Mouse (Mus musculus) MEL (cell line): ENCODE data around the gene Faf1. TPM values are rescaled to one million over a fixed set of nuclear protein-coding genes. Genes with fewer than 3 reads are reported as not detected.
A peak's percentile ranks its signal among the peaks of the same experiment; 100 is the strongest.

ENCODE experiments used
- DNase-seq: peaks from one replicate; pipeline ENCODE4 v3.0.0; 2011; ENCODE audit warnings: low read depth, low spot score
- H3K27ac ChIP-seq: 2 replicates; pipeline ENCODE4 v1.5.1; 2012; ENCODE audit warnings: low read depth, mild to moderate bottlenecking, control low read depth, low read length, moderate library complexity; ENCODE audit not compliant: control insufficient read depth
- H3K27me3 ChIP-seq, 2 experiments: fragments of 150-350 bp in 1 of 2; sonication (generic) in 1 of 2; 2 replicates each; pipeline ENCODE4 v1.6.1; 2012; ENCODE audit warnings: low read length in 2 of 2, mild to moderate bottlenecking in 2 of 2, improper control_type of control experiment in 1 of 2, moderate library complexity in 1 of 2; ENCODE audit not compliant: insufficient read depth in 2 of 2, control insufficient read depth in 1 of 2
- H3K36me3 ChIP-seq, 2 experiments: 2 replicates each; pipeline ENCODE4 v1.6.1; 2012 to 2014; ENCODE audit warnings: low read length in 2 of 2, improper control_type of control experiment in 1 of 2, inconsistent platforms in 1 of 2, mild to moderate bottlenecking in 1 of 2; ENCODE audit not compliant: insufficient read depth in 2 of 2, control insufficient read depth in 1 of 2
- H3K4me1 ChIP-seq, 2 experiments: fragments of 150-350 bp in 1 of 2; sonication (generic) in 1 of 2; 2 replicates each; pipeline ENCODE4 v1.6.1; 2012; ENCODE audit warnings: low read length in 2 of 2, improper control_type of control experiment in 1 of 2, mild to moderate bottlenecking in 1 of 2; ENCODE audit not compliant: insufficient read depth in 2 of 2, control insufficient read depth in 1 of 2
- H3K4me3 ChIP-seq, 2 experiments: fragments of 150-350 bp in 1 of 2; sonication (generic) in 1 of 2; 2 replicates each; pipeline ENCODE4 v1.5.1; 2012; ENCODE audit warnings: low read depth in 2 of 2, low read length in 2 of 2, mild to moderate bottlenecking in 2 of 2, moderate library complexity in 2 of 2, control low read depth in 1 of 2, improper control_type of control experiment in 1 of 2; ENCODE audit not compliant: control insufficient read depth in 1 of 2, insufficient read depth in 1 of 2
- H3K79me2 ChIP-seq: 2 replicates; pipeline ENCODE4 v1.6.1; 2012; ENCODE audit warnings: mild to moderate bottlenecking, low read length, moderate library complexity; ENCODE audit not compliant: control insufficient read depth, poor library complexity, insufficient read depth
- H3K9ac ChIP-seq: 2 replicates; pipeline ENCODE4 v1.6.1; 2012; ENCODE audit warnings: low read depth, mild to moderate bottlenecking, control low read depth, low read length, moderate library complexity; ENCODE audit not compliant: control insufficient read depth, poor library complexity, severe bottlenecking
- H3K9me3 ChIP-seq: fragments of 150-350 bp; sonication (generic); replicated peaks from 2 replicates; pipeline ENCODE4 v1.6.1; 2012; ENCODE audit warnings: mild to moderate bottlenecking, low read length, improper control_type of control experiment, moderate library complexity; ENCODE audit not compliant: insufficient read depth
- BHLHE40 ChIP-seq: IDR thresholded peaks from 2 replicates; pipeline ENCODE4 v1.6.1; 2012; ENCODE audit warnings: low read depth, mild to moderate bottlenecking, inconsistent platforms, low read length, improper control_type of control experiment, borderline replicate concordance
- CHD1 ChIP-seq: IDR thresholded peaks from 2 replicates; pipeline ENCODE4 v1.6.1; 2012; ENCODE audit warnings: low read depth, mild to moderate bottlenecking, inconsistent platforms, low read length, improper control_type of control experiment
- ETS1 ChIP-seq: IDR thresholded peaks from 2 replicates; pipeline ENCODE4 v1.6.1; 2012; ENCODE audit warnings: low read depth, mild to moderate bottlenecking, inconsistent platforms, low read length, improper control_type of control experiment, moderate library complexity
- GABPA ChIP-seq: IDR thresholded peaks from 2 replicates; pipeline ENCODE4 v1.6.1; 2012; ENCODE audit warnings: low read depth, mild to moderate bottlenecking, inconsistent platforms, low read length, improper control_type of control experiment, moderate library complexity
- KAT2A ChIP-seq: conservative IDR thresholded peaks from 2 replicates; pipeline ENCODE4 v1.6.1; 2012; ENCODE audit warnings: low read depth, low read length, improper control_type of control experiment, inconsistent platforms
- MAZ ChIP-seq: IDR thresholded peaks from 2 replicates; pipeline ENCODE4 v1.6.1; 2012; ENCODE audit warnings: low read depth, mild to moderate bottlenecking, inconsistent platforms, low read length, improper control_type of control experiment
- MEF2A ChIP-seq: IDR thresholded peaks from 2 replicates; pipeline ENCODE4 v1.6.1; 2014; ENCODE audit warnings: low read depth, mild to moderate bottlenecking, inconsistent platforms, low read length, improper control_type of control experiment; ENCODE audit not compliant: poor library complexity, insufficient replicate concordance, severe bottlenecking; ENCODE audit errors: extremely low read depth
- MXI1 ChIP-seq: IDR thresholded peaks from 2 replicates; pipeline ENCODE4 v1.6.1; 2011; ENCODE audit warnings: mild to moderate bottlenecking, low read depth, low read length, improper control_type of control experiment
- MYB ChIP-seq: IDR thresholded peaks from 2 replicates; pipeline ENCODE4 v1.6.1; 2011; ENCODE audit warnings: mild to moderate bottlenecking, low read depth, low read length, improper control_type of control experiment
- NELFE ChIP-seq: IDR thresholded peaks from 2 replicates; pipeline ENCODE4 v1.6.1; 2011; ENCODE audit warnings: low read depth, low read length, improper control_type of control experiment
- POLR2AphosphoS5 ChIP-seq: IDR thresholded peaks from 2 replicates; pipeline ENCODE4 v1.6.1; 2012; ENCODE audit warnings: low read depth, borderline replicate concordance, mild to moderate bottlenecking, inconsistent platforms, low read length, moderate library complexity, mixed read lengths
- RAD21 ChIP-seq: IDR thresholded peaks from 2 replicates; pipeline ENCODE4 v1.6.1; 2011; ENCODE audit warnings: mild to moderate bottlenecking, low read depth, low read length, improper control_type of control experiment
- SIN3A ChIP-seq: IDR thresholded peaks from 2 replicates; pipeline ENCODE4 v1.6.1; 2012; ENCODE audit warnings: low read length, improper control_type of control experiment, inconsistent platforms
- SMC3 ChIP-seq: IDR thresholded peaks from 2 replicates; pipeline ENCODE4 v1.6.1; 2011; ENCODE audit warnings: low read depth, low read length, improper control_type of control experiment
- TAL1 ChIP-seq: IDR thresholded peaks from 2 replicates; pipeline ENCODE4 v1.6.1; 2012; ENCODE audit warnings: mild to moderate bottlenecking, inconsistent platforms, low read length, moderate library complexity, mixed read lengths
- TBP ChIP-seq: IDR thresholded peaks from 2 replicates; pipeline ENCODE4 v1.8.0; 2011; ENCODE audit warnings: low read depth, low read length, improper control_type of control experiment
- USF2 ChIP-seq, 2 experiments: IDR thresholded peaks; 2 replicates each; pipeline ENCODE4 v1.6.1; 2011 to 2012; ENCODE audit warnings: improper control_type of control experiment in 2 of 2, low read length in 2 of 2, borderline replicate concordance in 1 of 2, inconsistent platforms in 1 of 2, low read depth in 1 of 2, mild to moderate bottlenecking in 1 of 2; ENCODE audit not compliant: insufficient read depth in 1 of 2
- polyA plus RNA-seq, 2 experiments: library from polyadenylated mRNA; stranded (reverse) in 1 of 2; unstranded in 1 of 2; fragments of >175 nt in 1 of 2; fragments of >200 nt in 1 of 2; gene quantifications; 2 replicates each; pipeline versions ENCODE4 v1.2.1 to v1.2.4; 2012; ENCODE audit warnings: low replicate concordance in 2 of 2, low read depth in 1 of 2; ENCODE audit not compliant: insufficient read length in 2 of 2, insufficient read depth in 1 of 2, missing spikeins in 1 of 2
- total RNA-seq: library from RNA; depleted of rRNA; stranded (reverse); fragments of 300-350 nt; gene quantifications from 2 replicates; pipeline ENCODE4 v1.2.3, GENCODE M21; 2012

Faf1 gene
- total and polyA plus RNA-seq, 3 experiments, result 36.5 to 37.6 TPM; not detected in 1

DNA sequence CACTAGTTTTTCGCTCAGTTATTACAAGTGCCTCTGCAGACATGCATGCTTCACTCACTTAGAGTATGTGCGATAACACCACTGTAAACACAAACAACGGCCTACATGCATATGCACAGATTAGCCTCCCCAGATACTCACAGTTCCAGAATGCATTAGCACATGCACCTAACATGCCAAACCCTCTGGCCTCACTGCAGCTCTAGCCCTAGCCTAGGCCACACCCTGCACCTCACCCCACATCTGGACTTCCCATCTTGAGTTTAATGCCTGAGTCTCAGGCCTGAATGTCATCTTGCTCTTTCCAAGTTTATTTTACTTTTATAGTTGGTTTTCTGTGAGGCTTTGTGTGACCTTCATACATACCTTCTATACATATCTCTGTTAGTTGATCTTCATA is 272.9 kb downstream of the Faf1 start:
- no peak overlapping the region for H3K4me3 ChIP-seq
- peak; percentile 25 for DNase-seq
- H3K9me3 ChIP-seq, result no peaks in the 10 kb centered on the region
- H3K9ac ChIP-seq, result no peak overlapping the region
- peaks cover 7 to 11% of the 10 kb centered on the region in 2 experiments for H3K4me1 ChIP-seq
- peaks cover 7 to 21% of the 10 kb centered on the region in 2 experiments for H3K36me3 ChIP-seq
- no peak overlapping the region for H3K27ac ChIP-seq
- H3K27me3 ChIP-seq, result no peaks in the 10 kb centered on the region
- TF ChIP-seq KAT2A (no peak), POLR2AphosphoS5 (no peak), USF2 (IDR thresholded peaks at IDR 0.05; ENCODE audit: borderline replicate concordance in 1 of 2, insufficient read depth in 1 of 2, low read depth in 1 of 2, low read length in 2 of 2) (no peak), GABPA (no peak), SMC3 (no peak), TAL1 (no peak)
- no peaks in the 10 kb centered on the region for H3K79me2 ChIP-seq

DNA sequence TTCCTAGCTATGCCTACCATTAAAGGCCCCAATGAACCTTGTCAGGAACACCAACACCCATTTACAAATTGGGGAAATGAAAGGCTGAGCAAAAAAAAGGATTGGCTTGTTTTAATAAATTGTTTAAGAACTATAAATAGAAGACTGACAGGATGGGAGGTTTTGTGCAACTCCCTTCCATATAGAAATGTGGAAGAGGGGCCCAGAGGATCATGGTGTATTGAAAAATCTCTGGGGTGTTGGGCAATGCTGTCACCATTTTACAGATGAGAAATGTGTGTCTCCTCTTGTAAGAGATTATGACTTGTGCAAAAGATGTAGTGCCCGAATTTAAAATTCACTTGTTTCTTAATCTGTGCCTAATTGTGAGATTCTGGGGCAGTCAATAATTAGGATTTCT is 277.1 kb downstream of the Faf1 start:
- Histone ChIP-seq H3K4me1 (peaks cover 3 to 7% of the 10 kb centered on the region in 2 experiments), H3K9ac (no peak overlapping the region), H3K79me2 (no peaks in the 10 kb centered on the region), H3K27me3 (no peaks in the 10 kb centered on the region), H3K27ac (no peak overlapping the region), H3K9me3 (no peaks in the 10 kb centered on the region), H3K36me3 (peaks cover 4 to 8% of the 10 kb centered on the region in 2 experiments), H3K4me3 (no peak overlapping the region)
- DNase-seq, result no peak
- no peak for TF ChIP-seq MXI1
- no peak for TF ChIP-seq CHD1
- TF ChIP-seq RAD21, result no peak
- TF ChIP-seq MEF2A, result no peak
- no peak for TF ChIP-seq NELFE
- TF ChIP-seq MAZ, result no peak
- TF ChIP-seq BHLHE40, result no peak
- no peak for TF ChIP-seq KAT2A
- TF ChIP-seq POLR2AphosphoS5, result no peak
- TF ChIP-seq ETS1, result no peak
- no peak for TF ChIP-seq MYB
- TF ChIP-seq TBP, result no peak
- no peak for TF ChIP-seq SIN3A
- TF ChIP-seq TAL1, result no peak
